Mouse (Mus musculus) CH12.LX (cell line): Measurements from ENCODE around the gene Slfn8. TPM values are rescaled to one million over a fixed set of nuclear protein-coding genes. Genes with fewer than 3 reads are reported as not detected.
A peak's percentile ranks its signal among the peaks of the same experiment; 100 is the strongest.

Experiments used
- DNase-seq: peaks from one replicate; pipeline ENCODE4 v3.0.0-alpha.2; 2013; ENCODE audit errors: extremely low read depth
- H3K27ac ChIP-seq: 2 replicates; pipeline ENCODE4 v1.5.1; 2012; ENCODE audit warnings: low read depth, mild to moderate bottlenecking, control low read depth, moderate library complexity; ENCODE audit not compliant: insufficient read depth
- H3K27me3 ChIP-seq: replicated peaks from 2 replicates; pipeline ENCODE3; 2012; ENCODE audit warnings: inconsistent platforms
- H3K36me3 ChIP-seq, 2 experiments: replicated peaks in 1 of 2; 2 replicates each; pipeline versions ENCODE3 to v1.6.1; 2012; ENCODE audit warnings: inconsistent platforms in 1 of 2, low read length in 1 of 2, mild to moderate bottlenecking in 1 of 2, mixed read lengths in 1 of 2, moderate library complexity in 1 of 2; ENCODE audit not compliant: control insufficient read depth in 1 of 2, insufficient read depth in 1 of 2
- H3K4me1 ChIP-seq, 2 experiments: 2 replicates each; pipeline ENCODE4 v1.6.1; 2012; ENCODE audit warnings: inconsistent platforms in 1 of 2, moderate library complexity in 1 of 2; ENCODE audit not compliant: insufficient read depth in 2 of 2, control insufficient read depth in 1 of 2
- H3K4me2 ChIP-seq: 2 replicates; pipeline ENCODE4 v1.6.1; 2012; ENCODE audit warnings: low read depth, mild to moderate bottlenecking, control low read depth; ENCODE audit not compliant: poor library complexity, insufficient read depth, severe bottlenecking
- H3K4me3 ChIP-seq, 3 experiments: fragments of 150-350 bp in 1 of 3; sonication (generic) in 1 of 3; replicated peaks in 1 of 3; 2 replicates each; pipeline versions ENCODE3 to v1.5.1; 2011 to 2012; ENCODE audit warnings: low read depth in 2 of 3, low read length in 2 of 3, mild to moderate bottlenecking in 2 of 3, moderate library complexity in 2 of 3, control low read depth in 1 of 3, improper control_type of control experiment in 1 of 3, inconsistent platforms in 1 of 3, mixed read lengths in 1 of 3; ENCODE audit not compliant: poor library complexity in 1 of 3
- H3K79me2 ChIP-seq: replicated peaks from 2 replicates; pipeline ENCODE4 v1.6.1; 2012; ENCODE audit warnings: mild to moderate bottlenecking, moderate library complexity; ENCODE audit not compliant: control insufficient read depth, poor library complexity, insufficient read depth, severe bottlenecking; ENCODE audit errors: extremely low read depth
- H3K9ac ChIP-seq: 2 replicates; pipeline ENCODE4 v1.6.1; 2012; ENCODE audit warnings: low read depth, mild to moderate bottlenecking, control low read depth, moderate library complexity; ENCODE audit not compliant: insufficient read depth
- H3K9me3 ChIP-seq: replicated peaks from 2 replicates; pipeline ENCODE3; 2012; ENCODE audit warnings: low read length, inconsistent platforms, mixed read lengths
- BHLHE40 ChIP-seq: IDR thresholded peaks from 2 replicates; pipeline ENCODE4 v1.6.1; 2011; ENCODE audit warnings: mild to moderate bottlenecking, low read depth, low read length, improper control_type of control experiment
- CHD2 ChIP-seq: IDR thresholded peaks from 2 replicates; pipeline ENCODE4 v1.6.1; 2011; ENCODE audit warnings: low read length, improper control_type of control experiment
- CTCF ChIP-seq, 2 experiments: IDR thresholded peaks in 1 of 2; conservative IDR thresholded peaks in 1 of 2; 2 replicates each; pipeline ENCODE4 v1.5.1; 2011 to 2012; ENCODE audit warnings: low read depth in 2 of 2, low read length in 2 of 2, improper control_type of control experiment in 1 of 2, inconsistent platforms in 1 of 2, mild to moderate bottlenecking in 1 of 2, moderate library complexity in 1 of 2
- E2F4 ChIP-seq: IDR thresholded peaks from 2 replicates; pipeline ENCODE4 v1.6.1; 2011; ENCODE audit warnings: low read depth, low read length, improper control_type of control experiment; ENCODE audit not compliant: insufficient replicate concordance
- ELF1 ChIP-seq: IDR thresholded peaks from 2 replicates; pipeline ENCODE4 v1.6.1; 2014; ENCODE audit warnings: low read depth, mild to moderate bottlenecking, inconsistent platforms, low read length, improper control_type of control experiment
- EP300 ChIP-seq: IDR thresholded peaks from 2 replicates; pipeline ENCODE4 v1.6.1; 2011; ENCODE audit warnings: low read length, improper control_type of control experiment
- ETS1 ChIP-seq: conservative IDR thresholded peaks from 2 replicates; pipeline ENCODE4 v1.6.1; 2012; ENCODE audit warnings: low read depth, mild to moderate bottlenecking, inconsistent platforms, low read length, improper control_type of control experiment, moderate library complexity
- GABPA ChIP-seq: IDR thresholded peaks from 2 replicates; pipeline ENCODE4 v1.6.1; 2012; ENCODE audit warnings: low read depth, low read length, improper control_type of control experiment, inconsistent platforms; ENCODE audit not compliant: insufficient replicate concordance
- HCFC1 ChIP-seq: IDR thresholded peaks from 2 replicates; pipeline ENCODE4 v1.6.1; 2012; ENCODE audit warnings: low read depth, mild to moderate bottlenecking, inconsistent platforms, low read length, improper control_type of control experiment
- IRF4 ChIP-seq: IDR thresholded peaks from 2 replicates; pipeline ENCODE4 v1.6.1; 2014; ENCODE audit warnings: low read depth, mild to moderate bottlenecking, inconsistent platforms, low read length, improper control_type of control experiment
- JUN ChIP-seq: IDR thresholded peaks from 2 replicates; pipeline ENCODE4 v1.6.1; 2011; ENCODE audit warnings: low read depth, mild to moderate bottlenecking, low read length, improper control_type of control experiment, moderate library complexity; ENCODE audit not compliant: insufficient read depth
- JUND ChIP-seq: conservative IDR thresholded peaks from 2 replicates; pipeline ENCODE4 v1.6.1; 2011; ENCODE audit warnings: low read depth, low read length, improper control_type of control experiment
- KAT2A ChIP-seq: IDR thresholded peaks from 2 replicates; pipeline ENCODE4 v1.6.1; 2012; ENCODE audit warnings: low read length, improper control_type of control experiment, inconsistent platforms; ENCODE audit not compliant: insufficient replicate concordance
- MAFK ChIP-seq: IDR thresholded peaks from 2 replicates; pipeline ENCODE4 v1.6.1; 2011; ENCODE audit warnings: low read length, improper control_type of control experiment; ENCODE audit not compliant: insufficient replicate concordance
- MAX ChIP-seq: IDR thresholded peaks from 2 replicates; pipeline ENCODE4 v1.6.1; 2011; ENCODE audit warnings: low read length, improper control_type of control experiment
- MAZ ChIP-seq: IDR thresholded peaks from 2 replicates; pipeline ENCODE4 v1.6.1; 2012; ENCODE audit warnings: low read depth, mild to moderate bottlenecking, inconsistent platforms, low read length, improper control_type of control experiment, moderate library complexity
- MEF2A ChIP-seq: IDR thresholded peaks from 2 replicates; pipeline ENCODE4 v1.6.1; 2014; ENCODE audit warnings: low read depth, mild to moderate bottlenecking, inconsistent platforms, low read length, improper control_type of control experiment, borderline replicate concordance
- MXI1 ChIP-seq: IDR thresholded peaks from 2 replicates; pipeline ENCODE4 v1.6.1; 2011; ENCODE audit warnings: mild to moderate bottlenecking, low read depth, low read length, improper control_type of control experiment
- MYC ChIP-seq: IDR thresholded peaks from 2 replicates; pipeline ENCODE4 v1.6.1; 2011; ENCODE audit warnings: low read depth, mild to moderate bottlenecking, improper control_type of control experiment, low read length
- NELFE ChIP-seq: IDR thresholded peaks from 2 replicates; pipeline ENCODE4 v1.6.1; 2011; ENCODE audit warnings: low read depth, low read length, improper control_type of control experiment
- PAX5 ChIP-seq: IDR thresholded peaks from 2 replicates; pipeline ENCODE4 v1.6.1; 2012; ENCODE audit warnings: low read length, inconsistent platforms, mixed read lengths
- POLR2AphosphoS2 ChIP-seq: IDR thresholded peaks from 2 replicates; pipeline ENCODE4 v1.6.1; 2011; ENCODE audit warnings: low read depth, low read length, improper control_type of control experiment
- RAD21 ChIP-seq: IDR thresholded peaks from 2 replicates; pipeline ENCODE4 v1.6.1; 2011; ENCODE audit warnings: low read depth, mild to moderate bottlenecking, low read length, improper control_type of control experiment, moderate library complexity
- RCOR1 ChIP-seq: conservative IDR thresholded peaks from 2 replicates; pipeline ENCODE4 v1.6.1; 2012; ENCODE audit warnings: low read depth, mild to moderate bottlenecking, inconsistent platforms, low read length, improper control_type of control experiment
- SIN3A ChIP-seq: IDR thresholded peaks from 2 replicates; pipeline ENCODE4 v1.6.1; 2012; ENCODE audit warnings: low read length, improper control_type of control experiment, inconsistent platforms
- SMC3 ChIP-seq: IDR thresholded peaks from 2 replicates; pipeline ENCODE4 v1.6.1; 2011; ENCODE audit warnings: low read depth, low read length, improper control_type of control experiment
- TBP ChIP-seq: conservative IDR thresholded peaks from 2 replicates; pipeline ENCODE4 v1.6.1; 2011; ENCODE audit warnings: low read depth, low read length, improper control_type of control experiment
- TCF12 ChIP-seq: IDR thresholded peaks from 2 replicates; pipeline ENCODE4 v1.6.1; 2014; ENCODE audit warnings: low read depth, mild to moderate bottlenecking, inconsistent platforms, low read length, improper control_type of control experiment
- USF1 ChIP-seq: IDR thresholded peaks from 2 replicates; pipeline ENCODE4 v1.6.1; 2014; ENCODE audit warnings: low read depth, mild to moderate bottlenecking, inconsistent platforms, low read length, improper control_type of control experiment
- USF2 ChIP-seq: conservative IDR thresholded peaks from 2 replicates; pipeline ENCODE4 v1.6.1; 2011; ENCODE audit warnings: low read depth, low read length, improper control_type of control experiment
- ZNF384 ChIP-seq: IDR thresholded peaks from 2 replicates; pipeline ENCODE4 v1.6.1; 2012; ENCODE audit warnings: low read depth, low read length, improper control_type of control experiment, inconsistent platforms
- dilution Hi-C: fragments of 300-500 bp; cut with MboI; formaldehyde crosslinking; loops from 2 replicates; pipeline ENCODE4 v1.14.3; 2020; ENCODE audit warnings: low sequenced_read_pairs; ENCODE audit not compliant: extremely low pct_unique_long_range_greater_than_20kb, extremely low pct_ligation_motif_present
- in situ Hi-C: fragments of 300-500 bp; cut with MboI; formaldehyde crosslinking; loops from 3 replicates; pipeline ENCODE4 v1.14.3; 2019; ENCODE audit warnings: low sequenced_read_pairs, low pct_ligation_motif_present, low pct_unique_long_range_greater_than_20kb, mixed read lengths
- polyA plus RNA-seq: library from polyadenylated mRNA; unstranded; fragments of >175 nt; gene quantifications from 2 replicates; pipeline ENCODE4 v1.2.1, GENCODE M21; 2012; ENCODE audit warnings: low read depth; ENCODE audit not compliant: insufficient read length
- total RNA-seq, 2 experiments: library from RNA; depleted of rRNA; stranded (reverse); fragments of 300-350 nt in 1 of 2; fragments of >200 nt in 1 of 2; gene quantifications; 2 replicates each; pipeline ENCODE4 v1.2.3; 2012 to 2014

The Slfn8 gene
- total and polyA plus RNA-seq, 3 experiments: 3.4 to 6.3 (median 4.1) TPM

GRCm38 (mm10) chr11:83041000-83041399 lies 20.4 kb upstream of the Slfn8 start:
- Histone ChIP-seq H3K4me2 (no peak overlapping the region), H3K9ac (no peak overlapping the region), H3K27ac (no peak overlapping the region), H3K79me2 (no peaks in the 10 kb centered on the region), H3K9me3 (peaks cover 16% of the 10 kb centered on the region), H3K4me1 (peaks cover 14 to 47% of the 10 kb centered on the region in 2 experiments), H3K27me3 (no peaks in the 10 kb centered on the region), H3K36me3 (peaks cover 7 to 19% of the 10 kb centered on the region in 2 experiments), H3K4me3 (no peak overlapping the region)
- dilution Hi-C loops (no loop called here), in situ Hi-C loops (no loop called here)
- DNase-seq: peak; percentile 73
- peak; percentile 10; the same call in 1 of the 2 replicates for TF ChIP-seq MAX
- no peak for TF ChIP-seq CTCF (conservative IDR thresholded peaks at IDR 0.05 in 1 of 2, IDR thresholded peaks at IDR 0.05 in 1 of 2; ENCODE audit: low read depth in 2 of 2, low read length in 2 of 2)
- no peak for TF ChIP-seq ETS1
- TF ChIP-seq TCF12: 0 out of 2 replicates have a peak, but pooled peaks have one; percentile 11
- no peak for TF ChIP-seq MXI1
- peak; percentile 49; the same call in 1 of the 2 replicates for TF ChIP-seq EP300

DNA sequence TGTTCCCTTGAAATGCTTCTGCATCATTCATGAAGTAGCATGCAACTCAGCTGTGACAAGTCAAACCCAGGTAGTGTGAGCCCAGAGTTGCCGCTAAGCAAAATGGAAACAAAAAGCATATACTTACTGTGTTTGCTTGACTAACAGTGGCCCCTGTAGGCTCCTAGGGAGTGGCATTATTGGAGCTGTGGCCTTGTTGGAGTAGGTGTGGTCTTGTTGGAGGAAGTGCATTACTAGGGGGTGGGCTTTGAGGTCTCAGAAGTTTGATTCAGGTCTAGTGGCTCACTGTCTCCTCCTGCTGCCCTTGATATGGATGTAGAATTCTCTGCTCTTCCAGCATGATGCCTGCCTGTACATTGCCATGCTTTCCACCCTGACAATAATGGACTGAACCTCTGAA lies 19.7 kb upstream of the Slfn8 start:
- Histone ChIP-seq H3K4me3 (peak overlapping the region; percentile 67 to 79 (median 69)), H3K79me2 (no peaks in the 10 kb centered on the region), H3K4me1 (peaks cover 10 to 40% of the 10 kb centered on the region in 2 experiments), H3K9me3 (peaks cover 16% of the 10 kb centered on the region), H3K27ac (peak overlapping the region; percentile 91), H3K36me3 (peaks cover 12 to 26% of the 10 kb centered on the region in 2 experiments), H3K27me3 (no peaks in the 10 kb centered on the region), H3K4me2 (peak overlapping the region; percentile 72), H3K9ac (peak overlapping the region; percentile 97)
- dilution Hi-C loops (no loop called here), in situ Hi-C loops (no loop called here)
- DNase-seq: peak; percentile 96
- TF ChIP-seq USF1: no peak
- TF ChIP-seq ELF1: peak; percentile 83
- peak; percentile 59; the same call in 1 of the 2 replicates for TF ChIP-seq BHLHE40
- TF ChIP-seq SIN3A: peak; percentile 93
- no peak; the same call in 1 of the 2 replicates for TF ChIP-seq MAX
- TF ChIP-seq POLR2AphosphoS2: peak; percentile 92
- TF ChIP-seq MEF2A: peak; percentile 63; the same call in 1 of the 2 replicates
- TF ChIP-seq KAT2A: 0 out of 2 replicates have a peak, but pooled peaks have one; percentile 41
- TF ChIP-seq EP300: peak; percentile 52; the same call in 1 of the 2 replicates
- peak; percentile 76 for TF ChIP-seq RAD21
- TF ChIP-seq CTCF (conservative IDR thresholded peaks at IDR 0.05 in 1 of 2, IDR thresholded peaks at IDR 0.05 in 1 of 2; ENCODE audit: low read depth in 2 of 2, low read length in 2 of 2): peak in 1 of 2 experiments; percentile 85; a peak in 3 of 4 replicates
- TF ChIP-seq MYC: peak; percentile 86
- peak; percentile 71; the same call in 1 of the 2 replicates for TF ChIP-seq E2F4
- peak; percentile 84 for TF ChIP-seq NELFE
- TF ChIP-seq JUN: no peak
- peak; percentile 46; the same call in 1 of the 2 replicates for TF ChIP-seq JUND
- 0 out of 2 replicates have a peak, but pooled peaks have one; percentile 8 for TF ChIP-seq USF2
- no peak for TF ChIP-seq GABPA
- TF ChIP-seq ETS1: peak; percentile 77
- TF ChIP-seq RCOR1: no peak
- TF ChIP-seq ZNF384: no peak
- TF ChIP-seq TCF12: peak; percentile 84
- peak; percentile 80 for TF ChIP-seq SMC3
- TF ChIP-seq MAZ: 0 out of 2 replicates have a peak, but pooled peaks have one; percentile 21
- no peak for TF ChIP-seq PAX5
- TF ChIP-seq TBP: peak; percentile 94
- TF ChIP-seq IRF4: peak; percentile 78; the same call in 1 of the 2 replicates
- peak; percentile 65 for TF ChIP-seq HCFC1
- 0 out of 2 replicates have a peak, but pooled peaks have one; percentile 37 for TF ChIP-seq MAFK
- peak; percentile 65; the same call in 1 of the 2 replicates for TF ChIP-seq CHD2
